Mouse (Mus musculus): Measurements from ENCODE around the gene Sumf1. TPM values are rescaled to one million over a fixed set of nuclear protein-coding genes. Genes with fewer than 3 reads are reported as not detected.

Gene Sumf1
- polyA plus RNA-seq, 1 experiment from 2014 or later, result 17.5 TPM

Other genes starting within 250 kb of the Sumf1 start
- gene Setmar, start 120.5 kb downstream of the Sumf1 start, polyA plus RNA-seq (2016; fragmentation: Nextera tagmentation; extraction: Ambion mirVana), result 5.2 and 6.2 TPM in 2 replicates
- gene Itpr1, start 27.5 kb upstream of the Sumf1 start, polyA plus RNA-seq (2016; fragmentation: Nextera tagmentation; extraction: Ambion mirVana), result 14.6 and 19.4 TPM in 2 replicates

All from heart, embryonic 10.5 days (tissue).